Mouse (Mus musculus): ENCODE measurements around the gene Ntn4.

Gene Ntn4

GRCm38 (mm10) chr10:93640521-93640952, at the start of gene Ntn4:
Gene Ntn4, plus strand, starts transcription at chr10:93640681.
- no peak for DNase-seq

- peak; percentile 29 to 32 for DNase-seq
Measured at GRCm38 (mm10) chr10:93592456-93592855, 48.0 kb upstream of the Ntn4 start.

- DNase-seq, result peak; percentile 79 to 83
Measured at GRCm38 (mm10) chr10:93594022-93594482, 46.4 kb upstream of the Ntn4 start.

DNA sequence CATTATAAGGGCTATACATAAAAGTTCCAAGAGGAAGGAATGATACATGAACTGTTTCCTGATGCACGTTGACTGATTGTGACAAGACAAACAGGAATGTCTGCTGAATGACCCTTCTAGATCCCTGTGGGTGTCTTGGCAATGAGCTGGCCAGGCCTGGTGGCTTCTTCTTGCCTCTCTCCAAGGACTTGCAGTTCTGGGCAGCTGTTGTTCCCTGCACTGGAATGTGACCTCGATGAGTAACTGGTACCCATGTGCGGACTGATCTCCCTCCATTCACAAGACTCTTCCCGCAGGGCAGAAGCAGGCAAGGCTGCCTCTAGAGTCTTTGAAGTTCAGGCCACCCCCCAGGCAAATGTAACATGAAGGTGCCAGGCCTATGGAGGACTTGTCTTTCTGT, 44.6 kb upstream of the Ntn4 start:
- no peak for DNase-seq

- DNase-seq, result no peak
Measured at GRCm38 (mm10) chr10:93596641-93597040, 43.8 kb upstream of the Ntn4 start.

DNA sequence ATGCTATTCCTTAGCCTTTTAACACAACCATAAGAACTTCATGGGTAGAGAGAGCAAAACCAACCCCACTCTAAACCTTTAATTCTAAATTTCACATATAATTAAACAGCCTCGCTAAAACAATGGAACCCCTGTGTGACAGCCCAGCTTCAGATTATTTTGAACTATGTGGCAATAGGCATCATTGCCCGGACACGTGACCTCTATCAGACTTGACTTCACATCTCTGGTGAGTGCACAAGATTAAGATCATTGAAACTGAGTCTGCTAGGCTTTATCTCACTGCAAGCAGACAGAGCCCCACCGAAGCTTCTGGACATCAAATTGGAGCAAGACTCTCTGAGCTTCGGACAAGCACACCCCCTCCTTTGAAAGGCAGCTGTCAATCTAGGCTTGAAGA, 38.2 kb upstream of the Ntn4 start:
- no peak for DNase-seq

DNA sequence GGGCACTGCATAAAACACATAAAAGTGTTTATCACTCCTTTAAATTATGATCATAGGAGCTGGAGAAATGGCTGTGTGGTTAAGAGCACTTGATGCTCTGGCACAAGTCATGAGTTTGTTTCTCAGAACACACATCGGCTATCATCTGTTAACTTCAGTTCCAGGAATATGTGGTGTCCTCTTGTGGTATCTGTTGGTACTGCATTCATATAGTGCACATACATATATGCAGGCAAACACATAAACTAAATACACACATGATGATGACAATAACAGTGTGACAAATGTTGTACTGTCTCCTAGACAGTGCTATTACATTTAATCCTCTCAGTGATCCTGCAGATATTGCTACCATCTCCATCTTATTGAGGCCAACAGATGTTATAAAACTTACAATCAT, 37.2 kb upstream of the Ntn4 start:
- peak in 1 of 2 experiments; percentile 9 for DNase-seq

- DNase-seq, result no peak
Measured at GRCm38 (mm10) chr10:93606326-93606725, 34.2 kb upstream of the Ntn4 start.

- peak in 1 of 2 experiments; percentile 8 for DNase-seq
Measured at GRCm38 (mm10) chr10:93608051-93608450, 32.4 kb upstream of the Ntn4 start.

DNA sequence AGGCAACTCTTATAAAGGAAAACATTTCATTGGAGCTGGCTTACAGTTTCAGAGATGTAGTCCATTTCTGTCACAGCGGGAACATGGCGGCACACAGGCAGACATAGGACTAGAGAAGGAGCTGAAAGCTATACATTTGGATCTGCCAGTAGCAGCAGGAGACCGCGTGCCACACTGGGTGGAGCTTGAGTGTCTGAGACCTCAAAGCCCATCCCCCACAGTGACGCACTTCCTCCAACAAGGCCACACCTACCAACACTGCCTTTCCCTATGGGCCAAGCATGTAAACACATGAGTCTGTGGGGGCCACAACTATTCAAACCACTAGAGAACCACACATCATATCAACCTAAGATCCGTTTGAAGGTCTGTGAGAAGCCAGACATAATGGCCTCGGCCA, 31.2 kb upstream of the Ntn4 start:
- DNase-seq, result no peak

- no peak for DNase-seq
Measured at GRCm38 (mm10) chr10:93610896-93611295, 29.6 kb upstream of the Ntn4 start.

- peak; percentile 21 to 31 for DNase-seq
Measured at GRCm38 (mm10) chr10:93611419-93612007, 29.0 kb upstream of the Ntn4 start.

GRCm38 (mm10) chr10:93614850-93615249, 25.6 kb upstream of the Ntn4 start:
- DNase-seq, result no peak

GRCm38 (mm10) chr10:93620438-93621179, 19.9 kb upstream of the Ntn4 start:
- no peak for DNase-seq

DNA sequence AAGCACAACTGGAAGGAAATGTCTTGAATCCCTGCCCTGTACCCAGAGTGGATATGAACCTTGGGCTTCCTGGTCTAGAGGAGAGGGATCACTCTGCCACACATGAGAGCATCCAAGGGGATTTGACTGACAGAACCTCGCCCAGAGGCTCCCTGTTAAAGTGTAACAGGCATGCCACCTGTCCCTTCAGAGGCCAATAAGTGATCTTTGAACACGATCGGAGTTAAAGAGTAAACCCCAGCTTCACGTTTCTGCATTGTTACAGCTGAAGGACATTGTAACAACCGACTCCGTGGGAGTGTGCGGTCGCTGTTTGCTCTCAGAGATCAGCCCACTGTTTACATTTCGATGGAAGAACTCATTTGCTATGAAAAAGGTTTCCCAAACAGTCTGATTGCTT, 16.8 kb upstream of the Ntn4 start:
- no peak for DNase-seq

- no peak for DNase-seq
Measured at GRCm38 (mm10) chr10:93624151-93624550, 16.3 kb upstream of the Ntn4 start.

DNA sequence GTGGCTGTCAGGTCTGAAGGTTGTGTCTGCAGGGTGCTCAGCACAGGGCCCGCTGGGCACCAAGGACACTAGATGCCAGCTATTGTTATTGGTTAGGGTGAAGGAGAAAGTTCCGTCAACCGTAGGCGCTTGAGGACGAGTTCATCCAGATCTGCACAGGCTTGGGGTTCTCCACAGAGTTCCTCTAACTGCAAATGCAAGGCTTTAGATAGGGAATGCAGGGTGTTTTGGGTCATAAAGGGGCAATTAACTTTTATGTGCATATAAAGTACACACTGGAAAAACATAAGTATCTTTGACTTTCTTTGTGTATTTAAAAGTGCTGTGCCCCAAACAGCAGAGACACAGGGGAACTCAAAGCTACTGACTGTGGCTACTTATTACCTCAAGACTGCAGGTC, 10.2 kb upstream of the Ntn4 start:
- DNase-seq, result no peak

DNA sequence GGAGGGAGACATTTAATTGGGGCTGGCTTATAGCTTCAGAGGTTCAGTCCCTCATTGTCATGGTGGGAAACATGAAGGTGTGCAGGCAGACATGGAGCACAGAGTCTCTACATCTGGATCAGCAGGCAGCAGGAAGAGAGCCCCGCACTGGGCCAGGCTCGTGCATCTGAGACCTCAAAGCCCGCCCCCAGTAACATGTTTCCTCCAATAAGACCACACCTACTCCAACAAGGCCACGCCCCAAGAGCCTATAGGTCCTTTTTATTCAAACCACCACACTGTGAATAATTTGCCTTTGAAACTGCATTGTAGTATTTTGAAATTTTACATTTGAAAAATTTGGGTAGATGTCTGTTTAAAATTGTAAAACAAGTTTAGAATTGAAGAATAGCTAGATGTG, 8.4 kb upstream of the Ntn4 start:
- DNase-seq, result no peak

DNA sequence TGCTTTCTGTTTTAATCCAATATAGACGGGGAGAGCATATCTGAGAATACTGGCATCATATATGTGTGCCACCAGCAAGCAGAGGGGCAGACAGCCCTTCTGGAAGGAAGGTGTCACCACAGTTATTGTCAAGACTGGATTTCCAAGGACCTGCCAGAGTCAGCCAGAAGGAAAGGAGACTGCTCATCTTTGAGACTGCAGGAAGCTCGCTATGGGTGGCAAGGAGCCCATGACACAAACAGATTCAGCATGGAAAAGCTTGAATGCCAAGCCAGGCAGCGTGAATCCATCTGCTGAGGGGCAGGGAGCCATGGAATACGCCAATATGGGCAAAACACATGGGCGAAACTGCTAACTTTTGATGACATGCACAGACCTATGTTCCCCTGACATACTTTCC, 6.9 kb upstream of the Ntn4 start:
- DNase-seq, result no peak

- no peak for DNase-seq
Measured at GRCm38 (mm10) chr10:93633971-93634370, 6.5 kb upstream of the Ntn4 start.

DNA sequence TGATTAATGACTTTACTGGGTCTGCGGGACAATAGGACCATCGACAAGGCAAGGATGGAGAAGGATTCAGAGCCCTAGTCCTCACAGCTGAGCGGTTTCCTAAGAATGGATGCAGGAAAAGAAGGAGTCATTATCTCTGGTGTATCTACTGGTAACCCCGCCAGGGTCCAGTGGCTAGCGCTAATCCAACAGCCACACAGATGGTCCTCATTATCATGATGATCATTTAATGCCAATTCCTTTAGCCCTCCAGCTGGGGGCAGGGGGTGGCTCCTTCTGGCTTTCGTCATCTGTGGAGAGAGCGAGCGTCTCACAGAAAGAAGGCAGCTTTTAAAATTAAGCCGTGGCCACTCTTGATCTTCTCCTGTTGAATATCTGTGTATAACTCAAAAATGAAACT, 4.5 kb upstream of the Ntn4 start:
- DNase-seq, result no peak

GRCm38 (mm10) chr10:93640953-93641820, 706 bp downstream of the Ntn4 start:
- DNase-seq, result peak; percentile 2 to 3

Measured in B cell, adult 2 months (primary cell).